27 mouse cellular contexts compared by ENCODE assay signal in the genomic region with DNA sequence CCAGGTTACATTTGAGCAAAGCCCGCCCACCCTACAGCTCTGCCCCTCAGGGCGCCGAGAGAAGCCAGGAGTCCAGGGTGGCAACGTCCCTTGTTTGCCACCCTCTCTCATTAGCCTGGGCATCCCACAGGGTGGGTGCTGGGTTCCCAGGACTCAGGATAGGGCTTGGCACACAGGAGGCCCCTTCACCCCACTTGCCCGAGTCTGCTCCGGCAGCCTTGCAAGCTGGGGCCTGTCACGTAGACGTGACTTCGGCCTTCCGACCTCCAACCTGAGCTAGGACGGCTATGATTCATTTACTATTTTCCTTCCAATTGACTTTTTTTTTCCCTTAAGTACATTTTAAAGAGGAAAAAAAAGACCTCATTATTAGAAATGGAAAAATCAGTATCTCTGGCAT. TPM values are rescaled to one million over a fixed set of nuclear protein-coding genes. Genes with fewer than 3 reads are reported as not detected.
DNase-seq lines count a peak whose midpoint lies in the region; ATAC-seq lines count a peak whose summit lies in the region.
"Had no signal": no experiment of that assay in that cellular context is flagged by ENCODE, and none has a peak within 500 bp of the region (broad histone marks: within the 10 kb centered on the region; RNA-seq: fewer than 3 reads in every experiment).

No protein-coding gene starts in this region.

- H3K9ac ChIP-seq in hindbrain, embryonic 12.5 days = no peak overlapping the region
- no peak overlapping the region for H3K9ac ChIP-seq in hindbrain, embryonic 11.5 days (ENCODE audit: low read depth, low read length)
- H3K9ac ChIP-seq in midbrain, embryonic 15.5 days = no peak overlapping the region
- H3K9ac ChIP-seq in midbrain, embryonic 11.5 days (ENCODE audit: low read length) = no peak overlapping the region
- no peak overlapping the region for H3K9ac ChIP-seq in stomach, embryonic 16.5 days (ENCODE audit: low read length)
- H3K9ac ChIP-seq: forebrain, embryonic 13.5 days; heart, embryonic 13.5 days; limb, embryonic 13.5 days; lung, embryonic 15.5 days had no signal

- no peaks in the 10 kb centered on the region for H3K9me3 ChIP-seq in hindbrain, embryonic 12.5 days (replicated peaks)
- H3K9me3 ChIP-seq in hindbrain, embryonic 11.5 days (ENCODE audit: control insufficient read depth, low read length) = no peaks in the 10 kb centered on the region
- H3K9me3 ChIP-seq in midbrain, embryonic 15.5 days = no peaks in the 10 kb centered on the region
- H3K9me3 ChIP-seq in midbrain, embryonic 11.5 days (ENCODE audit: control insufficient read depth, low read length) = no peaks in the 10 kb centered on the region
- H3K9me3 ChIP-seq in embryonic facial prominence, embryonic 10.5 days = no peaks in the 10 kb centered on the region
- no peaks in the 10 kb centered on the region for H3K9me3 ChIP-seq in stomach, embryonic 16.5 days (replicated peaks; ENCODE audit: control insufficient read depth, low read length)
- H3K9me3 ChIP-seq: forebrain, embryonic 13.5 days; heart, embryonic 13.5 days; limb, embryonic 13.5 days; lung, embryonic 15.5 days had no signal

- no peak overlapping the region for H3K4me2 ChIP-seq in hindbrain, embryonic 12.5 days (replicated peaks)
- H3K4me2 ChIP-seq in hindbrain, embryonic 11.5 days (replicated peaks; ENCODE audit: low read depth, low read length) = no peak overlapping the region
- H3K4me2 ChIP-seq in midbrain, embryonic 15.5 days = no peak overlapping the region
- no peak overlapping the region for H3K4me2 ChIP-seq in midbrain, embryonic 11.5 days
- no peak overlapping the region for H3K4me2 ChIP-seq in stomach, embryonic 16.5 days (ENCODE audit: low read depth, low read length)
- H3K4me2 ChIP-seq: forebrain, embryonic 13.5 days; heart, embryonic 13.5 days; liver, embryonic 11.5 days; lung, embryonic 15.5 days had no signal

- H3K4me3 ChIP-seq in hindbrain, embryonic 12.5 days = no peak overlapping the region
- no peak overlapping the region for H3K4me3 ChIP-seq in hindbrain, embryonic 11.5 days (ENCODE audit: low read depth, low read length)
- no peak overlapping the region for H3K4me3 ChIP-seq in midbrain, embryonic 15.5 days
- no peak overlapping the region for H3K4me3 ChIP-seq in midbrain, embryonic 11.5 days (ENCODE audit: low read depth, low read length)
- H3K4me3 ChIP-seq in embryonic facial prominence, embryonic 10.5 days = no peak overlapping the region
- no peak overlapping the region for H3K4me3 ChIP-seq in stomach, embryonic 16.5 days (replicated peaks; ENCODE audit: low read length)
- H3K4me3 ChIP-seq: erythroblast, embryonic 14.5 days; forebrain, embryonic 13.5 days; heart, adult 2 months; heart, embryonic 13.5 days; layer of hippocampus, adult 2 months; left cerebral cortex, adult 2 months; limb, embryonic 13.5 days; lung, embryonic 15.5 days had no signal

- 92% methylated on average over 11 of the region's 11 CpGs for WGBS in hindbrain, embryonic 12.5 days
- 90% methylated on average over 11 of the region's 11 CpGs for WGBS in hindbrain, embryonic 11.5 days
- WGBS in midbrain, embryonic 15.5 days = 89% methylated on average over 11 of the region's 11 CpGs
- WGBS in midbrain, embryonic 11.5 days = 91% methylated on average over 11 of the region's 11 CpGs
- 83% methylated on average over 11 of the region's 11 CpGs for WGBS in embryonic facial prominence, embryonic 10.5 days
- WGBS in stomach, embryonic 16.5 days = 75% methylated on average over 11 of the region's 11 CpGs

- ATAC-seq in hindbrain, embryonic 12.5 days (ENCODE audit: low FRiP score) = no peak
- ATAC-seq in hindbrain, embryonic 11.5 days (ENCODE audit: low FRiP score) = no peak
- no peak for ATAC-seq in midbrain, embryonic 15.5 days (replicated peaks)
- no peak for ATAC-seq in midbrain, embryonic 11.5 days (ENCODE audit: low FRiP score)
- no peak for ATAC-seq in stomach, embryonic 16.5 days (ENCODE audit: insufficient read depth, low FRiP score)
- ATAC-seq: activated CD4-positive, CD25-positive, alpha-beta regulatory T cell, adult 4 months; forebrain, embryonic 13.5 days; inflammation-experienced regulatory T-cells, adult 6 months had no signal

- no peaks in the 10 kb centered on the region for H3K36me3 ChIP-seq in hindbrain, embryonic 12.5 days
- H3K36me3 ChIP-seq in hindbrain, embryonic 11.5 days (ENCODE audit: control insufficient read depth, insufficient read depth, low read length) = no peaks in the 10 kb centered on the region
- no peaks in the 10 kb centered on the region for H3K36me3 ChIP-seq in midbrain, embryonic 15.5 days (replicated peaks)
- H3K36me3 ChIP-seq in midbrain, embryonic 11.5 days (ENCODE audit: control insufficient read depth, insufficient read depth, low read length) = no peaks in the 10 kb centered on the region
- H3K36me3 ChIP-seq in embryonic facial prominence, embryonic 10.5 days (replicated peaks) = peaks cover 15% of the 10 kb centered on the region; the same call in 1 of the 2 replicates
- no peaks in the 10 kb centered on the region for H3K36me3 ChIP-seq in stomach, embryonic 16.5 days (ENCODE audit: control insufficient read depth, insufficient read depth, low read length)
- H3K36me3 ChIP-seq: heart, embryonic 13.5 days; limb, embryonic 13.5 days; lung, embryonic 15.5 days had no signal

- DNase-seq in hindbrain, embryonic 11.5 days (ENCODE audit: low spot score) = no peak
- no peak for DNase-seq in midbrain, embryonic 11.5 days (ENCODE audit: low spot score, missing footprints)
- no peak for DNase-seq in embryonic facial prominence, embryonic 10.5 days (ENCODE audit: low spot score)
- DNase-seq: adrenal gland, adult 2 months; adrenal gland, postnatal 36 days; B cell, adult 2 months; cerebellum, adult 18-20 months; cerebellum, postnatal 10 days; gastrocnemius, postnatal 25 days; heart, adult 2 months; heart, postnatal 10 days; kidney, adult 11 months; kidney, postnatal 36 days; thymus, postnatal 14 days had no signal

- peak overlapping the region; percentile 9 for H3K27ac ChIP-seq in hindbrain, embryonic 12.5 days
- H3K27ac ChIP-seq in hindbrain, embryonic 11.5 days (ENCODE audit: low read depth, low read length) = no peak overlapping the region
- H3K27ac ChIP-seq in midbrain, embryonic 15.5 days = 0 out of 2 replicates have a peak overlapping the region, but pooled peaks have one; percentile 27
- H3K27ac ChIP-seq in midbrain, embryonic 11.5 days (ENCODE audit: low read depth, low read length) = no peak overlapping the region
- peak overlapping the region; percentile 80 for H3K27ac ChIP-seq in embryonic facial prominence, embryonic 10.5 days (replicated peaks)
- H3K27ac ChIP-seq in stomach, embryonic 16.5 days (ENCODE audit: low read length) = peak overlapping the region; percentile 74; the same call in 1 of the 2 replicates
- H3K27ac ChIP-seq: forebrain, embryonic 13.5 days; heart, adult 2 months; heart, embryonic 13.5 days; layer of hippocampus, adult 2 months; left cerebral cortex, adult 2 months; lung, embryonic 15.5 days had no signal

- H3K27me3 ChIP-seq in hindbrain, embryonic 12.5 days = no peaks in the 10 kb centered on the region
- H3K27me3 ChIP-seq in hindbrain, embryonic 11.5 days (ENCODE audit: control insufficient read depth, insufficient read depth, low read length) = no peaks in the 10 kb centered on the region
- H3K27me3 ChIP-seq in midbrain, embryonic 15.5 days (replicated peaks) = no peaks in the 10 kb centered on the region
- no peaks in the 10 kb centered on the region for H3K27me3 ChIP-seq in midbrain, embryonic 11.5 days (ENCODE audit: control insufficient read depth, insufficient read depth, low read length)
- no peaks in the 10 kb centered on the region for H3K27me3 ChIP-seq in embryonic facial prominence, embryonic 10.5 days (replicated peaks; ENCODE audit: low read depth, poor library complexity, severe bottlenecking)
- no peaks in the 10 kb centered on the region for H3K27me3 ChIP-seq in stomach, embryonic 16.5 days (ENCODE audit: control insufficient read depth, insufficient read depth, low read length)
- H3K27me3 ChIP-seq: forebrain, embryonic 13.5 days; limb, embryonic 13.5 days; lung, embryonic 15.5 days had no signal

- H3K4me1 ChIP-seq in hindbrain, embryonic 12.5 days = peaks cover 86% of the 10 kb centered on the region
- H3K4me1 ChIP-seq in hindbrain, embryonic 11.5 days (replicated peaks; ENCODE audit: control insufficient read depth, insufficient read depth, low read length) = peaks cover 24% of the 10 kb centered on the region
- peaks cover 62% of the 10 kb centered on the region for H3K4me1 ChIP-seq in midbrain, embryonic 15.5 days
- peaks cover 34% of the 10 kb centered on the region for H3K4me1 ChIP-seq in midbrain, embryonic 11.5 days (ENCODE audit: control insufficient read depth, insufficient read depth, low read length)
- H3K4me1 ChIP-seq in embryonic facial prominence, embryonic 10.5 days = peaks cover 99% of the 10 kb centered on the region
- H3K4me1 ChIP-seq in stomach, embryonic 16.5 days (ENCODE audit: control insufficient read depth, insufficient read depth, low read length) = peaks cover 69% of the 10 kb centered on the region

RNA-seq across cellular contexts. Expression of a gene that starts 56.6 kb away (rescaled TPM):
- polyA plus RNA-seq in hindbrain, embryonic 12.5 days (2016; fragmentation: Nextera tagmentation; extraction: Ambion mirVana) = 25.4 and 30.8 TPM in 2 replicates
- polyA plus RNA-seq in hindbrain, embryonic 11.5 days (2014; fragmentation: Nextera tagmentation; extraction: Ambion mirVana) = 18.5 and 20.1 TPM in 2 replicates
- 31.0 and 31.7 TPM in 2 replicates for polyA plus RNA-seq in midbrain, embryonic 15.5 days (2015; fragmentation: Nextera tagmentation; extraction: Ambion mirVana)
- polyA plus RNA-seq in midbrain, embryonic 11.5 days (2014; fragmentation: Nextera tagmentation; extraction: Ambion mirVana) = 28.8 and 33.7 TPM in 2 replicates
- polyA plus RNA-seq in embryonic facial prominence, embryonic 10.5 days (2016; fragmentation: Nextera tagmentation; extraction: Ambion mirVana) = 10.7 and 12.4 TPM in 2 replicates
- polyA plus RNA-seq in stomach, embryonic 16.5 days (2015; fragmentation: Nextera tagmentation; extraction: Ambion mirVana) = 3.3 and 3.8 TPM in 2 replicates
- polyA plus RNA-seq: activated CD4-positive, CD25-positive, alpha-beta regulatory T cell, adult 4 months; erythroblast, embryonic 14.5 days had no signal

Comparison
In these comparisons a context has a peak if more than half of its experiments do, and no peak if none do; other contexts are left out.
1. H3K27ac ChIP-seq: peak in hindbrain, embryonic 12.5 days (single experiment), midbrain, embryonic 15.5 days (single experiment), embryonic facial prominence, embryonic 10.5 days (single experiment) and stomach, embryonic 16.5 days (single experiment); none in hindbrain, embryonic 11.5 days (single experiment) and midbrain, embryonic 11.5 days (single experiment).